Mouse (Mus musculus) hindlimb bud, embryonic 11.5 days (tissue): ENCODE data around the gene Cd300a.

Experiments used
- DNase-seq: peaks from one replicate; pipeline ENCODE4 v3.0.0-alpha.2; 2012; ENCODE audit warnings: low read depth, low spot score; ENCODE audit errors: extremely low spot score

The Cd300a gene

GRCm38 (mm10) chr11:114889991-114890518, at the start of gene Cd300a:
Gene Cd300a, plus strand, starts transcription at chr11:114890041.
- no peak for DNase-seq

GRCm38 (mm10) chr11:114843818-114844463, 45.9 kb upstream of the Cd300a start:
- DNase-seq: no peak

- DNase-seq: no peak
Measured at GRCm38 (mm10) chr11:114844464-114845220, 45.2 kb upstream of the Cd300a start.

- DNase-seq: no peak
Measured at GRCm38 (mm10) chr11:114846336-114846735, 43.5 kb upstream of the Cd300a start.

- DNase-seq: no peak
Measured at GRCm38 (mm10) chr11:114847008-114847407, 42.8 kb upstream of the Cd300a start.

- no peak for DNase-seq
Measured at GRCm38 (mm10) chr11:114849572-114849971, 40.3 kb upstream of the Cd300a start.

- no peak for DNase-seq
Measured at GRCm38 (mm10) chr11:114850066-114850451, 39.8 kb upstream of the Cd300a start.

GRCm38 (mm10) chr11:114850452-114851268, 39.2 kb upstream of the Cd300a start, which contains the start of gene Gprc5c:
Gene Gprc5c, plus strand, starts transcription at chr11:114851152.
- DNase-seq: no peak

- no peak for DNase-seq
Measured at GRCm38 (mm10) chr11:114851269-114851607, 38.6 kb upstream of the Cd300a start.

- DNase-seq: no peak
Measured at GRCm38 (mm10) chr11:114851608-114852310, 38.1 kb upstream of the Cd300a start.

GRCm38 (mm10) chr11:114852311-114853173, 37.3 kb upstream of the Cd300a start:
- no peak for DNase-seq

GRCm38 (mm10) chr11:114853174-114853838, 36.5 kb upstream of the Cd300a start:
- DNase-seq: no peak

GRCm38 (mm10) chr11:114854581-114854980, 35.3 kb upstream of the Cd300a start:
- no peak for DNase-seq

- DNase-seq: no peak
Measured at GRCm38 (mm10) chr11:114856125-114856524, 33.7 kb upstream of the Cd300a start.

GRCm38 (mm10) chr11:114858641-114859040, 31.2 kb upstream of the Cd300a start:
- no peak for DNase-seq

GRCm38 (mm10) chr11:114861057-114861456, 28.8 kb upstream of the Cd300a start:
- no peak for DNase-seq

GRCm38 (mm10) chr11:114862687-114863086, 27.2 kb upstream of the Cd300a start:
- DNase-seq: no peak

- DNase-seq: no peak
Measured at GRCm38 (mm10) chr11:114863918-114864420, 25.9 kb upstream of the Cd300a start.

- DNase-seq: no peak
Measured at GRCm38 (mm10) chr11:114865999-114866398, 23.8 kb upstream of the Cd300a start.
